Mouse (Mus musculus) bone marrow, adult 2 months (tissue): ENCODE results near the gene Rsad1.

Experiments
- CTCF ChIP-seq: fragments of 200-500 bp; IDR thresholded peaks from 2 replicates; pipeline ENCODE4 v1.5.1; 2011; ENCODE audit warnings: low read length, control low read depth; ENCODE audit not compliant: control insufficient read depth, insufficient read depth
- POLR2A ChIP-seq: fragments of 200-500 bp; IDR thresholded peaks from 2 replicates; pipeline ENCODE4 v1.6.1; 2011; ENCODE audit warnings: low read depth, mild to moderate bottlenecking, control low read depth, low read length, borderline replicate concordance; ENCODE audit not compliant: control insufficient read depth

DNA sequence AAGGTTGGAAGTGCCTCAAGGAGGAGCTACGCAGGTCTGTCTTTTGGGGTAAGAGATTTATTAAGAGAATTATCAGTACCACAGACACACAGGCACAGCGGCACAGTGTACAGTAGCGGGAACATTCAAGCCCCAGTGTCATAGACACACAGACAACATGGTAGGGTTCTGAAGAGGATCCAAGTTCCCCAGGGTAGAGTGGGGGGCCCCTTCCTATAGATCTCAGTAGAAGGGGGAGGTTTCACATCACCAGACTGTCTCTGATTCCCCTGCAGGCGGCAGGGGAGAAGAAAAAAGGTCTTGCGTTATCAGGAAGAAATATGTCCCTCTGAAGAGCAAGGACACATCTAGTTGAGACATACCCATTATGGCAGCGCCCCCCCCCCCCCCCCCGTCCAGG, 9.3 kb downstream of the Rsad1 start:
- no peak for TF ChIP-seq CTCF
- no peak for TF ChIP-seq POLR2A
